Mouse (Mus musculus) thymus, postnatal 36 days (tissue): ENCODE results near the gene Fitm2.
"Not testable (repeated sequence)": the region's sequence is repeated elsewhere in the genome, so short reads cannot be mapped to it uniquely, and the experiment has no call there.

Experiments used
- DNase-seq, 2 experiments: peaks; one replicate each; pipeline ENCODE4 v3.0.0; 2022; ENCODE audit warnings: mixed read lengths in 2 of 2

Gene Fitm2

GRCm38 (mm10) chr2:163462801-163463200 is 9.6 kb downstream of the Fitm2 start:
- no peak for DNase-seq

GRCm38 (mm10) chr2:163462386-163462785 is 10.0 kb downstream of the Fitm2 start:
- no peak for DNase-seq

- not testable (repeated sequence) for DNase-seq
These were observed 11.1 kb downstream of the Fitm2 start for GRCm38 (mm10) chr2:163461307-163461706.

- DNase-seq, result no peak
These were observed 11.8 kb downstream of the Fitm2 start for GRCm38 (mm10) chr2:163460622-163461021.

- DNase-seq, result no peak
These were observed 13.0 kb downstream of the Fitm2 start for GRCm38 (mm10) chr2:163459380-163459779.

- DNase-seq, result no peak
These were observed 13.7 kb downstream of the Fitm2 start for GRCm38 (mm10) chr2:163458539-163459265.

- no peak for DNase-seq
These were observed 19.1 kb downstream of the Fitm2 start for GRCm38 (mm10) chr2:163453378-163453777.

- DNase-seq, result no peak
These were observed 19.7 kb downstream of the Fitm2 start for GRCm38 (mm10) chr2:163452738-163453137.

GRCm38 (mm10) chr2:163450668-163451295 is 21.6 kb downstream of the Fitm2 start:
- no peak for DNase-seq

- no peak for DNase-seq
These were observed 23.2 kb downstream of the Fitm2 start for GRCm38 (mm10) chr2:163449276-163449675.

GRCm38 (mm10) chr2:163447375-163447774 is 25.1 kb downstream of the Fitm2 start:
- no peak for DNase-seq

- DNase-seq, result no peak
These were observed 28.4 kb downstream of the Fitm2 start for GRCm38 (mm10) chr2:163444017-163444416.

GRCm38 (mm10) chr2:163443543-163443942 is 28.9 kb downstream of the Fitm2 start:
- DNase-seq, result no peak

- no peak for DNase-seq
These were observed 32.9 kb downstream of the Fitm2 start for GRCm38 (mm10) chr2:163439488-163439887.

- no peak for DNase-seq
These were observed 33.6 kb downstream of the Fitm2 start for GRCm38 (mm10) chr2:163438619-163439451.

- no peak for DNase-seq
These were observed 34.2 kb downstream of the Fitm2 start, which contains the start of gene Gdap1l1 for GRCm38 (mm10) chr2:163438246-163438618. Gdap1l1 (plus strand) TSS chr2:163438476.

GRCm38 (mm10) chr2:163437800-163438199 is 34.6 kb downstream of the Fitm2 start:
- no peak for DNase-seq

GRCm38 (mm10) chr2:163433971-163434370 is 38.5 kb downstream of the Fitm2 start:
- DNase-seq, result no peak

- no peak for DNase-seq
These were observed 41.1 kb downstream of the Fitm2 start for GRCm38 (mm10) chr2:163431289-163431688.

GRCm38 (mm10) chr2:163428346-163429011 is 44.0 kb downstream of the Fitm2 start:
- no peak for DNase-seq

GRCm38 (mm10) chr2:163424597-163424996 is 47.8 kb downstream of the Fitm2 start, which contains the start of gene Oser1:
Oser1 (minus strand) TSS chr2:163424697.
- DNase-seq, result no peak

GRCm38 (mm10) chr2:163422895-163423660 is 49.4 kb downstream of the Fitm2 start:
- DNase-seq, result no peak
